Mouse (Mus musculus): Measurements from ENCODE around the gene Gm11492. TPM values are rescaled to one million over a fixed set of nuclear protein-coding genes. Genes with fewer than 3 reads are reported as not detected.

The Gm11492 gene
- polyA plus RNA-seq, 1 experiment from 2014 or later = not detected

DNA sequence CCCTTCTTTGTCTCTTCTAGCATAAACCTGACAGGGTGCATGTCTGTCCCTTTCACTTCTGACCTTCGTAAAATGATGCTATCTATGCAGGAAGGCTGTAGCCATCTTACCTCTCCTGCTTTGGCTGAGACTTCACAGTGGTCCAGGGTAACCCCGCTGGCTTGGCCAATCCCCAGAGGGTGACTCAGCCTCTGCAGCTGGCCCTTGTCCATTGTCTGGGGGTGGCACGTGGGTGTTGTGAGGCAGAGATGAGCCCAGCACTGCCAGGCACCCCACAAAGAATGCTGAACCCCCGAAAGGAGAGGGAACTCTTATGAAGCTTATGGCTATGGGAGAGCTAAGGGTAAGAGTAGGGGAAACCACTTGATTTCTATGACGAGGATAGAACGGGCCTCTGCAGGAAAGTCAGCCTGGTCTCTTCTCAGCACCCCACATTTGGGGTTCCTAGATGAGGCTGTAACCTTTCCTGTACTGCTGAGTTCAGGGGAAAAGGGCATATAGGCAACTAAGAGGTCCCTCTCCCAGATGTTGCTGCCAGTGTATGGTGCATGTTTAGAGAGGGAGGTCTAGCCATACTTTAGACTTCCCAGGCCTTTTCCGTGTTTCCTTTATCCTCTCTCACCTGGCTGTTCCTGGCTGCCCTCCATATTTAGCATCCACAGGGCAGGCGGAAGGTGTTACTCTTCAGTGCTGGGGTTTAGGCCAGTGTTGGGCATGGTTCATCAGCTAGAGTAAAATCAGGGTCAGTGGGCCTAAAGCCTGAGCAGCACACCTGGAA is 15.7 kb downstream of the Gm11492 start:
- H3K27ac ChIP-seq (ENCODE audit: low read depth) = no peak overlapping the region
- no peaks in the 10 kb centered on the region for H3K27me3 ChIP-seq (ENCODE audit: insufficient read depth, low read length)
- H3K4me1 ChIP-seq (ENCODE audit: insufficient read depth) = peaks cover 20% of the 10 kb centered on the region
- H3K9ac ChIP-seq (replicated peaks) = no peak overlapping the region
- ATAC-seq (no peak), DNase-seq (peak; percentile 13)
- 75% methylated on average over 8 of the region's 8 CpGs for WGBS (ENCODE audit: insufficient replicate concordance)
- H3K4me2 ChIP-seq (ENCODE audit: low read depth, low read length) = no peak overlapping the region
- H3K4me3 ChIP-seq (ENCODE audit: low read depth, low read length) = no peak overlapping the region
- H3K36me3 ChIP-seq (replicated peaks; ENCODE audit: insufficient read depth, low read length) = no peaks in the 10 kb centered on the region
- TF ChIP-seq CTCF (IDR thresholded peaks at IDR 0.05; ENCODE audit: low read depth) = no peak
- no peak for TF ChIP-seq EP300 (IDR thresholded peaks at IDR 0.05; ENCODE audit: low read depth)
- H3K9me3 ChIP-seq (ENCODE audit: low read length) = no peaks in the 10 kb centered on the region

DNA sequence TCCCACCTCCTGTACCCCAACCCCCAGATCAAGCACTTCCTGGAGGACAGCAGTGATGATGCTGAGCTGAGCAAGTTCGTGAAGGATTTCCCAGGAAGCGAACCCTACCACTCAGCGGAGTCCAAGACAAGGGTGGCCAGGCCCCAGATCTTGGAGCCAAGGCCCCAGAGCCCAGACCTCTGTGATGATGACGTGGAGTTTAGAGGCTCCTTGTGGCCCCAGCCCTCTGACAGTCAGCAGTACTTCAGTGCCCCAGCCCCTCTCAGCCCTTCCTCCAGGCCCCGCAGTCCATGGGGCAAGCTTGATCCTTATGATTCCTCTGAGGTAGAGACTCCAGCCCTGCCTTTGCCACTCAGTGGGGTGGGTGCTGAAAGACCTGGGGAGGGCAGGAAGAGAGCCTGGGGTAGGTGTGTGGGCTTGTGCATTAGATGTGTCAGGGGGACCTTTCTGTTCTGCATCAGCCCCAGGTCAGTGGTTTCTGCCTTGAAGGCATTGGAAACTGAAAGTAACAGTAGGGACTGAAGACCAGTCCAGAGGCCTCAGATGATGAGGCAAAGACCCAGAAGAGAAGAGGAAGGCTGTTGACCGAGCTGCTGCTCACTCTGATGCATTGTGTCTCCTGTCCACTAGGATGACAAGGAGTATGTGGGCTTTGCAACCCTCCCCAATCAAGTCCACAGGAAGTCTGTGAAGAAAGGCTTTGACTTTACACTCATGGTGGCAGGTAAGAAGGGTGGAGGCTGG is 17.0 kb downstream of the Gm11492 start:
- Histone ChIP-seq H3K27ac (ENCODE audit: low read depth) (peak overlapping the region; percentile 31; the same call in 1 of the 2 replicates), H3K4me3 (ENCODE audit: low read depth, low read length) (no peak overlapping the region), H3K4me2 (ENCODE audit: low read depth, low read length) (no peak overlapping the region), H3K36me3 (replicated peaks; ENCODE audit: insufficient read depth, low read length) (no peaks in the 10 kb centered on the region), H3K9ac (replicated peaks) (no peak overlapping the region), H3K4me1 (ENCODE audit: insufficient read depth) (peaks cover 9% of the 10 kb centered on the region), H3K9me3 (ENCODE audit: low read length) (no peaks in the 10 kb centered on the region), H3K27me3 (ENCODE audit: insufficient read depth, low read length) (no peaks in the 10 kb centered on the region)
- ATAC-seq (no peak), DNase-seq (peak; percentile 11)
- no peak for TF ChIP-seq CTCF (IDR thresholded peaks at IDR 0.05; ENCODE audit: low read depth)
- TF ChIP-seq EP300 (IDR thresholded peaks at IDR 0.05; ENCODE audit: low read depth) = no peak
- WGBS (ENCODE audit: insufficient replicate concordance) = 72% methylated on average over 6 of the region's 6 CpGs

DNA sequence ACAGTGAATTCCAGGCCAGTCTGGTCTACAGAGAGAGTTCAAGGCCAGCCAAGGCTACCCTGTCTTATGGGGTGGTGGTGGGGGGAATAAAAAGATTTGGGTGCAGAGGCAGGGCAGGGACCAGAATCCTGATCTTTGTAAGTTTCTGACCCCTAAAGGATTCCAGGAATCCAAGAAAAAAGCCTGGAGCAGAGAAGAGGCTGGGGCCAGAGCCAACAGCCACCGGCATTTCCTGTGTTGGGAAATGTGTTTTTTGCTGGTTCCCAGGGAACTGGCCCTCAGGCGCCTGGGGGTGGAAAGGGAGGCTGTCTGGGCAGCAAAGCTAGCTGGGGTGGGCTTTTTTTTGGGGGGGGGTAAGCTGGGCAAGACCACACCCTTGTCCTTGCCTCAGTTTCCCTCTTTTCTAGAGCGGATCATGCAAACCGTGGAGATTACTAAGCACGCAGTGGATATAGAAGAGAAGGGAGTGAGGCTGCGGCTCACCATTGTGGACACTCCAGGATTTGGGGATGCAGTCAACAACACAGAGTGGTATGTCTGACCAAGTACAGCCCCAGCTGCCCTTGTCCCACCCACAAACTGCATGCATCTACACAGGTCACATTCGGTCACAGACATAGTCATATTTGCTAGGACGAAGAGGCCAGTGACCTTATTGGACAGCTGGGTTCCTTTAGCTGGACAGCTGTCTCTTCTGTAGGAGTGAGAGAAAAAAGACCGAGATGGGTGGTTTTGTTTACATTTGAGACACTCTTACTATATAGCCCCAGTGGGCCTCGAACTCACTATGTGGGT is 18.5 kb downstream of the Gm11492 start:
- Histone ChIP-seq H3K9me3 (ENCODE audit: low read length) (no peaks in the 10 kb centered on the region), H3K36me3 (replicated peaks; ENCODE audit: insufficient read depth, low read length) (no peaks in the 10 kb centered on the region), H3K27ac (ENCODE audit: low read depth) (peak overlapping the region; percentile 35), H3K4me3 (ENCODE audit: low read depth, low read length) (no peak overlapping the region), H3K4me1 (ENCODE audit: insufficient read depth) (peaks cover 9% of the 10 kb centered on the region; the same call in 1 of the 2 replicates), H3K27me3 (ENCODE audit: insufficient read depth, low read length) (no peaks in the 10 kb centered on the region), H3K9ac (replicated peaks) (no peak overlapping the region), H3K4me2 (ENCODE audit: low read depth, low read length) (no peak overlapping the region)
- 65% methylated on average over 10 of the region's 10 CpGs for WGBS (ENCODE audit: insufficient replicate concordance)
- DNase-seq (peak; percentile 22), ATAC-seq (0 out of 2 replicates have a peak, but pooled peaks have one; percentile 36)
- TF ChIP-seq EP300 (IDR thresholded peaks at IDR 0.05; ENCODE audit: low read depth) = no peak
- no peak for TF ChIP-seq CTCF (IDR thresholded peaks at IDR 0.05; ENCODE audit: low read depth)

DNA sequence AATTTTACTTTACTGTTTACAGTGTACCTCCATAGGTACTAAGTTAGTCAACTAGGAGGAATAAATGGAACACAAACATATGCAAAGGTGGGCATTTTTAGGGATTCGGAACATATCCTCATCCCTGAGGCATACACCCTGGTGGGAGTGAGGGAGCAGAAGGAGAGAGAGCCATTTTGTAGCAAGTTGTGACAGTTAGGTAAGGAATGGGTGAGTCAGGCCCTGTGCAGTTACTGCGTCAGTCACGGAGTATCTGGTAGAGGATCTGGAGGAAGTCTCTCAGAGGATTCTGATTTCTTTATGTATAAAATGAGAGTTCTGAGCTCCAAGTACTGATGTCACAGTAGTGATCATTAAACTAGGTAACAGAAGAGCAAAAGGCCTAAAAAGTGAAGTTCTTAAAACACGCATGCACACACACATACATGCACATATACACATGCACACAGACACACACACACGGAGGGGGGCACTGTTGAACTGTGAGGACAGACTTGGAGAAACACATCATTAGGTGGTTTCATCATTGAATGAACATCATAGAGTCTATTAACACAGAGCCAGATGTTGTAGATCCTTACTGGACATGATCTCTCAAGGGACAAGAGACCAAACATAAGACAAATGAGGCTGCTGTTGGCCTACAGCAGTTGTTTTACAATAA is 20.9 kb downstream of the Gm11492 start:
- Histone ChIP-seq H3K27ac (ENCODE audit: low read depth) (no peak overlapping the region), H3K4me2 (ENCODE audit: low read depth, low read length) (no peak overlapping the region), H3K36me3 (replicated peaks; ENCODE audit: insufficient read depth, low read length) (no peaks in the 10 kb centered on the region), H3K4me3 (ENCODE audit: low read depth, low read length) (no peak overlapping the region), H3K27me3 (ENCODE audit: insufficient read depth, low read length) (no peaks in the 10 kb centered on the region), H3K9me3 (ENCODE audit: low read length) (no peaks in the 10 kb centered on the region), H3K4me1 (ENCODE audit: insufficient read depth) (peaks cover 18% of the 10 kb centered on the region), H3K9ac (replicated peaks) (no peak overlapping the region)
- TF ChIP-seq EP300 (IDR thresholded peaks at IDR 0.05; ENCODE audit: low read depth) (no peak), CTCF (IDR thresholded peaks at IDR 0.05; ENCODE audit: low read depth) (no peak)
- no peak for DNase-seq
- WGBS (ENCODE audit: insufficient replicate concordance) = 84% methylated on average over 5 of the region's 5 CpGs
- ATAC-seq = no peak

DNA sequence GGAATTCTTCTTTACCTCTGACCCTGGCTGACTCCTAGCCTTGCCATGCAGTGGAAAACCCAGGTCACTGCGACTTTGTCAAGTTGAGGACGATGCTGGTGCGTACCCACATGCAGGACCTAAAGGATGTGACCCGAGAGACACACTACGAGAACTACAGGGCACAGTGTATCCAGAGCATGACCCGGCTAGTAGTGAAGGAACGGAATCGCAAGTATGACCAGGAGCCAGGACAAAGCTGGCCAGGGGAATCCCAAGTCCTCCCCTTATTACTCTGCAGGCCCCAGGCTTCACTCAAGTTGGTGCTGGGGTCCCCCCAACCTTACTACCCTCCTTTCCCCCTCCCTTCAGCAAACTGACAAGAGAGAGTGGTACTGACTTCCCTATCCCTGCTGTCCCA is 23.2 kb downstream of the Gm11492 start:
- WGBS (ENCODE audit: insufficient replicate concordance) = 87% methylated on average over 8 of the region's 8 CpGs
- no peak overlapping the region for H3K27ac ChIP-seq (ENCODE audit: low read depth)
- no peak for TF ChIP-seq CTCF (IDR thresholded peaks at IDR 0.05; ENCODE audit: low read depth)
- no peak for TF ChIP-seq EP300 (IDR thresholded peaks at IDR 0.05; ENCODE audit: low read depth)
- no peaks in the 10 kb centered on the region for H3K9me3 ChIP-seq (ENCODE audit: low read length)
- peaks cover 38% of the 10 kb centered on the region for H3K4me1 ChIP-seq (ENCODE audit: insufficient read depth)
- no peak overlapping the region for H3K9ac ChIP-seq (replicated peaks)
- no peaks in the 10 kb centered on the region; the same call in 1 of the 2 replicates for H3K36me3 ChIP-seq (replicated peaks; ENCODE audit: insufficient read depth, low read length)
- H3K4me3 ChIP-seq (ENCODE audit: low read depth, low read length) = no peak overlapping the region
- H3K4me2 ChIP-seq (ENCODE audit: low read depth, low read length) = peak overlapping the region; percentile 92
- DNase-seq (no peak), ATAC-seq (no peak)
- H3K27me3 ChIP-seq (ENCODE audit: insufficient read depth, low read length) = no peaks in the 10 kb centered on the region

All from liver, postnatal 0 days (tissue).